Mouse (Mus musculus): Measurements from ENCODE around the gene Kif1c.
A peak's percentile ranks its signal among the peaks of the same experiment; 100 is the strongest.

Gene Kif1c

GRCm38 (mm10) chr11:70699722-70700556 is at the start of gene Kif1c, which contains the start of gene Inca1:
Kif1c (plus strand) TSS chr11:70700548.
Inca1 (minus strand) TSS chr11:70700155.
- peak; percentile 95 to 96 for DNase-seq (ENCODE audit: low spot score in 2 of 2)

GRCm38 (mm10) chr11:70651391-70651790 is 49.0 kb upstream of the Kif1c start:
- peak in 1 of 2 experiments; percentile 25 for DNase-seq (ENCODE audit: low spot score in 2 of 2)

- peak in 1 of 2 experiments; percentile 38 for DNase-seq (ENCODE audit: low spot score in 2 of 2)
These were observed 48.1 kb upstream of the Kif1c start for GRCm38 (mm10) chr11:70652029-70652883.

GRCm38 (mm10) chr11:70652884-70653344 is 47.4 kb upstream of the Kif1c start:
- peak in 1 of 2 experiments; percentile 28 for DNase-seq (ENCODE audit: low spot score in 2 of 2)

GRCm38 (mm10) chr11:70653345-70654197 is 46.8 kb upstream of the Kif1c start:
- peak; percentile 60 to 64 for DNase-seq (ENCODE audit: low spot score in 2 of 2)

- peak; percentile 82 to 83 for DNase-seq (ENCODE audit: low spot score in 2 of 2)
These were observed 46.0 kb upstream of the Kif1c start, which contains the start of gene Pfn1 for GRCm38 (mm10) chr11:70654198-70654922. Pfn1 (minus strand) TSS chr11:70654644.

- peak; percentile 84 to 87 for DNase-seq (ENCODE audit: low spot score in 2 of 2)
These were observed 45.3 kb upstream of the Kif1c start for GRCm38 (mm10) chr11:70654923-70655570.

- peak in 1 of 2 experiments; percentile 51 for DNase-seq (ENCODE audit: low spot score in 2 of 2)
These were observed 44.5 kb upstream of the Kif1c start for GRCm38 (mm10) chr11:70655571-70656455.

- DNase-seq (ENCODE audit: low spot score in 2 of 2), result peak in 1 of 2 experiments; percentile 57
These were observed 43.9 kb upstream of the Kif1c start for GRCm38 (mm10) chr11:70656456-70656927.

GRCm38 (mm10) chr11:70656964-70657363 is 43.4 kb upstream of the Kif1c start, which contains the start of gene Eno3:
Eno3 (plus strand) TSS chr11:70657202.
- peak in 1 of 2 experiments; percentile 28 for DNase-seq (ENCODE audit: low spot score in 2 of 2)

GRCm38 (mm10) chr11:70657573-70657972 is 42.8 kb upstream of the Kif1c start:
- peak in 1 of 2 experiments; percentile 17 for DNase-seq (ENCODE audit: low spot score in 2 of 2)

- DNase-seq (ENCODE audit: low spot score in 2 of 2), result no peak
These were observed 42.4 kb upstream of the Kif1c start for GRCm38 (mm10) chr11:70657991-70658390.

- no peak for DNase-seq (ENCODE audit: low spot score in 2 of 2)
These were observed 41.8 kb upstream of the Kif1c start for GRCm38 (mm10) chr11:70658521-70658920.

GRCm38 (mm10) chr11:70658942-70659341 is 41.4 kb upstream of the Kif1c start:
- DNase-seq (ENCODE audit: low spot score in 2 of 2), result no peak

GRCm38 (mm10) chr11:70660571-70660970 is 39.8 kb upstream of the Kif1c start:
- DNase-seq (ENCODE audit: low spot score in 2 of 2), result no peak

GRCm38 (mm10) chr11:70663101-70663500 is 37.2 kb upstream of the Kif1c start:
- DNase-seq (ENCODE audit: low spot score in 2 of 2), result no peak

- no peak for DNase-seq (ENCODE audit: low spot score in 2 of 2)
These were observed 36.4 kb upstream of the Kif1c start for GRCm38 (mm10) chr11:70663957-70664356.

- no peak for DNase-seq (ENCODE audit: low spot score in 2 of 2)
These were observed 35.6 kb upstream of the Kif1c start for GRCm38 (mm10) chr11:70664741-70665140.

- no peak for DNase-seq (ENCODE audit: low spot score in 2 of 2)
These were observed 33.7 kb upstream of the Kif1c start for GRCm38 (mm10) chr11:70666687-70667086.

Data from right cerebral cortex, postnatal 10 days (tissue).